Mouse (Mus musculus) limb, embryonic 10.5 days (tissue): Measurements from ENCODE around the gene Mrpl17. TPM values are rescaled to one million over a fixed set of nuclear protein-coding genes. Genes with fewer than 3 reads are reported as not detected.

Source experiments
- DNase-seq: peaks from one replicate; pipeline ENCODE4 v3.0.0-alpha.2; 2017; ENCODE audit warnings: low spot score
- H3K27ac ChIP-seq: fragments of 300-500 bp; sonication (generic); 2 replicates; pipeline ENCODE4 v1.5.1; 2016; ENCODE audit warnings: mild to moderate bottlenecking
- H3K27me3 ChIP-seq: fragments of 300-500 bp; sonication (generic); 2 replicates; pipeline ENCODE4 v1.6.1; 2016; ENCODE audit warnings: low read depth, mild to moderate bottlenecking; ENCODE audit not compliant: poor library complexity, severe bottlenecking
- H3K36me3 ChIP-seq: fragments of 300-500 bp; sonication (generic); 2 replicates; pipeline ENCODE4 v1.6.1; 2016; ENCODE audit warnings: mild to moderate bottlenecking, moderate library complexity
- H3K4me1 ChIP-seq: fragments of 300-500 bp; sonication (generic); 2 replicates; pipeline ENCODE4 v1.6.1; 2016
- H3K4me3 ChIP-seq: fragments of 300-500 bp; sonication (generic); 2 replicates; pipeline ENCODE4 v1.5.1; 2016; ENCODE audit warnings: mild to moderate bottlenecking, moderate library complexity
- H3K9me3 ChIP-seq: fragments of 300-500 bp; sonication (generic); replicated peaks from 2 replicates; pipeline ENCODE4 v1.6.1; 2016; ENCODE audit warnings: mild to moderate bottlenecking
- WGBS: fragments of 180-500 bp; shearing (Covaris S2); methylation state at CpG from one replicate; pipeline ENCODE4 v1.1.7; 2016; 5-methylcytosine and 5-hydroxymethylcytosine counted together
- polyA plus RNA-seq: library from polyadenylated mRNA; unstranded; fragments of >200 nt; fragmentation: Nextera tagmentation; extraction: Ambion mirVana; gene quantifications from 2 replicates; pipeline ENCODE4 v1.2.1, GENCODE M21; 2016

The Mrpl17 gene
- polyA plus RNA-seq, 1 experiment from 2014 or later: 332 TPM

DNA sequence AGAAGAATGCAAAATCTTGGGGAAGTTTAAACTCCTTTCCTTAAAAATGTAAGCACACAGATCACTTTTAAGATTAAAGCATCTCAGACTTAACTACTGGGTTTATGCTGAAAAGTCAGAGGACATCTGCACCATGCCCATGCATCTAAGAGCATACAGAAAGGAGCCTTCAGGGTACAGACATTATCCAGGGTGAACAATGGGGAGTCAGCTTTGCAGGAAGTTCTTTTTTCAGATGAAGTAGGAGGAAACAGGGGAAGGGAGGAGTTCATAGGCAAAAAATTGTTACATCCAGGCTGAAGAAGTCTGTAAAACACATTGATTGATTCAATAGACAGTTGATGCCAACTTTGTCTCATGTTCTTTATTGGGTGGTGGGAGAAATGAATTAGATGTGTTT lies 7.5 kb downstream of the Mrpl17 start:
- H3K9me3 ChIP-seq: no peaks in the 10 kb centered on the region
- no peak overlapping the region for H3K4me3 ChIP-seq
- no peaks in the 10 kb centered on the region for H3K4me1 ChIP-seq
- no peak overlapping the region for H3K27ac ChIP-seq
- H3K36me3 ChIP-seq: peaks cover 15% of the 10 kb centered on the region
- DNase-seq: no peak
- no peaks in the 10 kb centered on the region for H3K27me3 ChIP-seq

DNA sequence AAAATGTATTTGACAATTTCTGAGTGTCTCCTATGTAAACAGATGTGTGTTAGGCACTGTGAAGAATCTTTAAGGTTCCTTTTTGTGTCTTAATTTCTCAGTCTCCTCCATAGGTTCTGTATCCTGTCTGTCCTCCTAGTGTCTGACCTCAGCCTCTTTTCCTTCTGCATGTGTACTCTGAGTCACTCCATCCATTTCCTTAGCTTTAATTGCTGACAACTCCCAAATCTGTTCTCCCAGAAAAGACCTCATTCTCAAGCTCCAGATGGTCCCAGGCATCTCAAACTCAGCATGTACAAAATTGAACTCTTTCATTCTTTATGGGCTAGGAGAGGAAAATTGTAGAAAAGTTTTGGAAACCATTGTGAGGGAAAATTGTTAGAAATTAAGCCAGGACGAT lies 8.1 kb downstream of the Mrpl17 start:
- 45% methylated on average over 1 of the region's 1 CpGs for WGBS

GRCm38 (mm10) chr7:105802312-105802711 lies 8.6 kb downstream of the Mrpl17 start:
- Histone ChIP-seq H3K4me1 (no peaks in the 10 kb centered on the region), H3K27me3 (no peaks in the 10 kb centered on the region), H3K27ac (no peak overlapping the region), H3K4me3 (no peak overlapping the region), H3K9me3 (no peaks in the 10 kb centered on the region), H3K36me3 (peaks cover 4% of the 10 kb centered on the region)
- no peak for DNase-seq
- 54% methylated on average over 2 of the region's 2 CpGs for WGBS

More for the DNA sequence above, 8.1 kb downstream of the Mrpl17 start:
- peaks cover 8% of the 10 kb centered on the region for H3K36me3 ChIP-seq
- no peaks in the 10 kb centered on the region for H3K27me3 ChIP-seq
- DNase-seq: no peak
- no peak overlapping the region for H3K4me3 ChIP-seq
- no peaks in the 10 kb centered on the region for H3K9me3 ChIP-seq
- H3K4me1 ChIP-seq: no peaks in the 10 kb centered on the region
- H3K27ac ChIP-seq: no peak overlapping the region

DNA sequence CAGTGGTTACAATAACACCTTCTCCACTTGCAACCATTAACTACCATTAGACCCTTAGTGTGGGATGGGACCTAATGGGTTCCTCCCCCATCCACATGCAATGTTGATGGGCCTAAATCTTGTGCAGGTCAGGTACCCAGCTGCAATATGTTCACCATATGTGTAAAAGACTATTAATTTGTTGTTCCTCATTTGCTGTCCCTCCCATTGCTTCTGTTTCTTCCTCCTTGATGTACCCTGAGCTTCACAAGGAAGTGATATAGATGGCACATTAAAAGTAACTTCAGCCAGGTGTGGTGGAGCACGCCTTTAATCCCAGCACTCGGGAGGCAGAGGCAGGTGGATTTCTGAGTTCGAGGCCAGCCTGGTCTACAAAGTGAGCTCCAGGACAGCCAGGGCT lies 13.9 kb downstream of the Mrpl17 start:
- H3K9me3 ChIP-seq: no peaks in the 10 kb centered on the region
- WGBS: 83% methylated on average over 3 of the region's 3 CpGs

DNA sequence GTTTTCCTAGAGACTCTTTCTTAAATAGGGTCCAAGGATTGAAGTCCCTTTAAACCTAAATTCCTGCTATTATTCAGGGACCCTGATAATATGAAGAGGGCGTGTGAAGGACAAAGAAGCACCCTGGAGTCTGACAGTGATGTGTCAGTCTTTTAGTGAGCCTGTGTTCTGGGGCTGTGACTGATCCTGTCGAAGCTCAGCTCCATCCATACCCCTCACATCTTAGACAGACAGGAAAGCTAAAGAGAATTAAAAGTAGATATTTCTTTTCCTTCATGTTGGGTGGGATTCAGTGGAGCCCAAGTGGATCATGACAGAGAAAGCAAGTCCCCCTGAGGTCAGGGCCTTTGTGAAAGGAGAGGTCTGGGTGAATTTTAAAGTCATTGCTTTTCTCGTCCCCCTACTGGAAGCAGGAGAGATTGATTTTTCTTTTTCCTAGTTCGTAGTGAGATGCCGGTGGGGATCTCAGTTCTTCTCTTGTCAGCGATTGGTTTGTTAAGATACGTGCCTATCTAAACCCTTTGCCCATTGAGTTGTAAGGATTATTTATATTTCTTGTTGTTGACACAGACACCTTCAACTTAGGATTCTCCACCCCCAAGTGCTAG lies 15.0 kb downstream of the Mrpl17 start:
- H3K36me3 ChIP-seq: no peaks in the 10 kb centered on the region
- no peaks in the 10 kb centered on the region for H3K4me1 ChIP-seq
- no peaks in the 10 kb centered on the region for H3K27me3 ChIP-seq
- H3K4me3 ChIP-seq: no peak overlapping the region
- DNase-seq: no peak
- no peaks in the 10 kb centered on the region for H3K9me3 ChIP-seq
- WGBS: 33% methylated on average over 7 of the region's 7 CpGs
- no peak overlapping the region for H3K27ac ChIP-seq

More for the DNA sequence above, 13.9 kb downstream of the Mrpl17 start:
- Histone ChIP-seq H3K27me3 (no peaks in the 10 kb centered on the region), H3K4me1 (no peaks in the 10 kb centered on the region), H3K27ac (no peak overlapping the region), H3K4me3 (no peak overlapping the region), H3K36me3 (no peaks in the 10 kb centered on the region)
- DNase-seq: no peak

DNA sequence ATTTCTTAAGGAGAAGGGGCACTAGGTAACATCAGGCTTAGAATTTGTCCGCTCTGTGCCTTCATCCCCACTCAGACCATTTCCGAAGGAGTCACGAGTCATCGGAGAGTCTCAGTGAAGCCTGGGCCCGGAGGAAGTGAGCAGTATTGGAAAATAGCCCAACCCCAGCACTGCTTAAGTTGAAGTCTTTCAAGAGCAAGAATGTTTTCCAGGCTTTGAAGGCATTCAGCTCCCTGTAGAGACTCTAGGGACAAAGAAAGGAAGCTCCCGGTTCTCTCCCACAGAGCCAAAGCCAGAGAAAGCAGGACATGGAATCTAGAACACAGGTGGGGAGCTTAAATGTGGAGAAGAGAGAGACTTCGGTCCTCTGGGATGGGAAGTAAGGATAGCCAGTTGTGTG lies 17.2 kb downstream of the Mrpl17 start:
- peaks cover under 1% of the 10 kb centered on the region; the same call in 1 of the 2 replicates for H3K4me1 ChIP-seq
- WGBS: 88% methylated on average over 7 of the region's 7 CpGs
- no peaks in the 10 kb centered on the region for H3K9me3 ChIP-seq
- H3K27me3 ChIP-seq: no peaks in the 10 kb centered on the region
- DNase-seq: no peak
- no peak overlapping the region for H3K27ac ChIP-seq
- H3K4me3 ChIP-seq: no peak overlapping the region
- H3K36me3 ChIP-seq: no peaks in the 10 kb centered on the region

- Histone ChIP-seq H3K4me1 (peaks cover 16% of the 10 kb centered on the region), H3K9me3 (no peaks in the 10 kb centered on the region), H3K36me3 (no peaks in the 10 kb centered on the region), H3K27ac (no peak overlapping the region), H3K27me3 (no peaks in the 10 kb centered on the region), H3K4me3 (no peak overlapping the region)
- no peak for DNase-seq
- WGBS: 91% methylated on average over 1 of the region's 1 CpGs
Observed at GRCm38 (mm10) chr7:105791147-105791546, 19.8 kb downstream of the Mrpl17 start.

DNA sequence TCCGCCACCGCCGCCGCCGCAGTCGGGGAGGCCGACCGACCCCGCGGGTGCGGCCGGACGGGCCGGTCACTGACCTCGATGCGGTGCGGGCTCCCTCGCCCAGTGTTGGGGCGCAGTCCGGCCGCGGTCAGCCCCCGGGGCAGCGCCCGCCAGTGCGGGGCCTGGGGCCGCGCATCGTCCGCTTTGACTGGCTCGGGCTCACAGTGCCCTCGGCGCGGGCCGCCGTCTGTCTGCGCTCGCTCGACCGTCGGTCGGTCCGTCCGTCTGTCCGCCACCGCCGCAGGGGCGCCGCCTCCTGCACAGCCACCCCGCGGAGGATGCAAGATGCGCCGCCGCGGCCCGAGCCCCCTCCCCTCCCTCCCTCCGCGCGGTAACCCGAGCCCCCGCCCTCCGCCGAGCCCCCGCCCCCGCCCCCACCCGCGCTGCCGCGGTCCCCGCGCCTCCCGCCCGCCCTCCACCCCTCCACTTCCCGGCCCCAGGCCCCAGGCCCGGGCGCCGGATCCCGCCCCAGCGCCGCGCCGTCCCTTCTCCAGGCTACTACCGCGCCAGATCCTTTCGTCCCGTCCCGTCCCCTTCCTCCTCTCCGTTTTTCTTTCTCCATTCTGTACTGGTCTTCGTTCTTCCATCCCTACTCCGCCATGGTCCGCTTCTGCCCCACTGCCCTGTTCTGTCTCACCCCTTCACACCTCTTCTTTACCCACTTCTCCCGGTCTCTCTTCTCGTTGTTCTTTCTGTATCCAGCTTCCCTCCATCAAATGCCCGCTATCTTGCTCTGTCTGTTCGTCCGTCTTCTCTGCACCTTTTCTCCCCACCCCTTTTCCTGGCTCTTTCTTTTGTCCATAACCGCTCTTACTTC lies 23.4 kb downstream of the Mrpl17 start, which contains the start of gene Dchs1:
Gene Dchs1 (minus strand): TSS at position 370 of the 856 bp plus-strand sequence.
- DNase-seq: peak; percentile 81
- H3K9me3 ChIP-seq: no peaks in the 10 kb centered on the region
- peak within 1 kb of the TSS; percentile 98 for H3K4me3 ChIP-seq
- H3K27me3 ChIP-seq: no peaks in the 10 kb centered on the region
- H3K27ac ChIP-seq: peak within 1 kb of the TSS; percentile 99
- 1% methylated on average over 84 of the region's 97 CpGs for WGBS
- peaks cover 45% of the 10 kb centered on the region for H3K4me1 ChIP-seq
- H3K36me3 ChIP-seq: peaks cover 36% of the 10 kb centered on the region

DNA sequence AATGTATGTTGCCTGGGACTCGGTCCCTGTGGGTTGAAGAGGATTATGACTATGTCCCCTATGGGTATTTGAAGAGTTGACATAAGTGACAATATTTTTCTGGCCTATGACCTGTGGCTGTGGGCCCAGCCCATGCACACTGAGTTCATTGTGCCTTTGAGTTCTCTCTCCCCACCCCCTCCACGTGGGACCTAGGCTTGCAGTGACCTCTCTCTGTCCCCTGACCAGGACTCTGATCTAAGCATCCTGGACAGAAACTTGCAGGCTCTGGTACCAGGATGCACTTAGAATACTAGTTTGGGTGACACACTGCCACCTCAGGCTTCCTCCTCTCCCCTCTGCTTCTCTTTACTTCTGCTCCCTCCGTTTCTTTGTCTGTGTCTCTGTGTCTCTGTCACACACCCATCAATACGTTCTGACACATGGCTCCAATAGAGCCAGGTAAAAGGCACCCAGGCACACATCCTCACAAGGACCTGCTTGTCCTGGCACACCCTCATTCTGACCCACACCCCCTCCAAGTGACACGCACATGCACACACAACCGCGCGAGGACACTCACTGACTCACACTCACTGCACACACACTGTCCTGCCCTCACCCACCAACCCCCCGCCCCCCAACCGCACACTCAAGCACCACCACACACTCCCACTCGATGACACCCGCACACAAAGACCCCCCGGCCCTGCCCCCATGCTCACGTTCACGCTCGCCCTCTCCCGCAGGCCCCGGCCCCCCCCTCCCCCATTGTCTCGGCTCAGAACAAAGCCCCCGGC lies 24.2 kb downstream of the Mrpl17 start:
- DNase-seq: peak; percentile 67

DNA sequence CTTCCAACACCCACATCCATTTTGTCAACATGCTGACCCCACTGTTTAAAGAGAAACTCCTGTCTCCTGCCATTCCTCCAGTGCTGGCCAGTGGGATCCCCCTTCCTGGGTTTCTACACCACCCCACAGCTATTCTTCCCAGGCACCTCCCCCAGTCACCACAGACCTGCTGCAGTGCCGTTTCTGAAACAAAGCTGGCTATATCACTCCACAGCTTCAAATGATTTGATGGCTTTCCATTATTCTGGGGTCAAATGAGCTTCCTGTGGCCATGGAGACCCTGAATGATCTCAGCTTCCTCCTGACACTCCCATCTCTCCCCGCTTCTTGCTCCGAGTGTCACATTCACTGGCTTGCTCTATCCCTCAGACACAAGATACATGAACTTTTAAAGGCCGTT lies 26.3 kb downstream of the Mrpl17 start:
- WGBS: 26% methylated on average over 4 of the region's 4 CpGs
- DNase-seq: no peak
- Histone ChIP-seq H3K4me1 (peaks cover 49% of the 10 kb centered on the region), H3K36me3 (peaks cover 66% of the 10 kb centered on the region), H3K9me3 (no peaks in the 10 kb centered on the region), H3K27me3 (no peaks in the 10 kb centered on the region), H3K27ac (no peak overlapping the region), H3K4me3 (peak overlapping the region; percentile 98; the same call in 1 of the 2 replicates)

More for the DNA sequence above, 24.2 kb downstream of the Mrpl17 start:
- Histone ChIP-seq H3K27ac (peak overlapping the region; percentile 99), H3K4me3 (peak overlapping the region; percentile 98), H3K9me3 (no peaks in the 10 kb centered on the region), H3K4me1 (peaks cover 45% of the 10 kb centered on the region), H3K27me3 (no peaks in the 10 kb centered on the region), H3K36me3 (peaks cover 44% of the 10 kb centered on the region)
- 5% methylated on average over 19 of the region's 20 CpGs for WGBS

- WGBS: 57% methylated on average over 4 of the region's 4 CpGs
- H3K4me3 ChIP-seq: no peak overlapping the region; the same call in 1 of the 2 replicates
Observed at GRCm38 (mm10) chr7:105783861-105784260, 27.0 kb downstream of the Mrpl17 start.

GRCm38 (mm10) chr7:105778553-105779265 lies 32.2 kb downstream of the Mrpl17 start:
- H3K4me3 ChIP-seq: peak overlapping the region; percentile 50
- H3K27ac ChIP-seq: peak overlapping the region; percentile 93
- peaks cover 82% of the 10 kb centered on the region for H3K36me3 ChIP-seq
- peaks cover 40% of the 10 kb centered on the region for H3K4me1 ChIP-seq
- DNase-seq: no peak
- 24% methylated on average over 4 of the region's 4 CpGs for WGBS
- no peaks in the 10 kb centered on the region for H3K27me3 ChIP-seq
- no peaks in the 10 kb centered on the region for H3K9me3 ChIP-seq

More at GRCm38 (mm10) chr7:105783861-105784260, 27.0 kb downstream of the Mrpl17 start:
- no peak for DNase-seq
- H3K4me1 ChIP-seq: peaks cover 56% of the 10 kb centered on the region
- H3K27me3 ChIP-seq: no peaks in the 10 kb centered on the region
- no peak overlapping the region for H3K27ac ChIP-seq
- H3K36me3 ChIP-seq: peaks cover 73% of the 10 kb centered on the region
- no peaks in the 10 kb centered on the region for H3K9me3 ChIP-seq
